Mouse (Mus musculus): ENCODE data around the gene Manba. TPM values are rescaled to one million over a fixed set of nuclear protein-coding genes. Genes with fewer than 3 reads are reported as not detected.

Manba gene
- polyA plus RNA-seq, 1 experiment from 2014 or later = 3.9 TPM

DNA sequence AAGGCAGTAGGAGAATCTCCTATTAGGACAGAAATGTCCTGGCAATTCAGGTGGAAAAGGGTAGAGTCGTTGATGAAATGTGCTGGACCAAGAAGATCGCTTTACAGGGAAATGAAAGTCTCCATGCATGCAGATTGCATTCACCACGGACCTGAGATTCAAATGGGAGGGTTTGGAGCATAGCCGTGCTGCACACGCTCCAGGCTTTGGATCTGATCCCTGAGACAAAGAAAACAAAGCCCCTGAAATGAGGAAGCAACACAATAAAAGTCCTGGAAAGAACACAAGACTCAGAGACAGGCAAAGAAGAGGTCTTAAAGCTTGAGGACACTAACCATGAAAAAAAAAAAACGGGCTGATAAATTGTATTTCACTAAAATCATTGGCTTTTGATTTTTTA is 69.8 kb downstream of the Manba start:
- H3K4me1 ChIP-seq = no peaks in the 10 kb centered on the region
- H3K4me3 ChIP-seq = no peak overlapping the region
- no peaks in the 10 kb centered on the region for H3K27me3 ChIP-seq (ENCODE audit: low read depth, poor library complexity, severe bottlenecking)
- DNase-seq (ENCODE audit: low spot score) = no peak
- 66% methylated on average over 6 of the region's 6 CpGs for WGBS
- H3K36me3 ChIP-seq = no peaks in the 10 kb centered on the region
- H3K27ac ChIP-seq (replicated peaks) = no peak overlapping the region
- H3K9me3 ChIP-seq (replicated peaks) = no peaks in the 10 kb centered on the region

DNA sequence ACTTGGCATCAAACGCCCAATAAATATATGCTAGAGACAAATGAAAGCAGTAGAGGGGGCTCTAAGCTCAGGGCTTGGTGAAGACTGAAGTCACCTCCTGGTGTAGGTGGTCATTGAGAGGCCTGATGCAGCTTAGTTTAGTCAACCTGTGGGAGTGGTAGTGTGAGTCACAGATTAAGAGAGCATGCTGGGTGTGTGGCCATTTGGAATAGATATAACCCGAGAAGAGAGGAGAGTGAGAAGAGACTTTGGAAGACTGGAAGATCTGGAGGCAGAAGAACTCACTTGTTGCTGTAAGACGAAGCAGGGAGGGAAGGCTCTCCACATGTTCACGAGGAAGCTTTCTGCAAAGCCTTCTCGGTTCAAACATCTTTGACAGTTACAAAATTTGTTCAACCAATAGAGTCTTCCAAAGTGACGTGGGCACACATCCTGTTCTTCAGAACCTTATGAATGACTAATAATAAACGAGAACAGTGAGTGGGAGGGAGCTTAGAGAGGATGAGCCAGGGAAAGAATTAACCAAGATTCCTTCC is 70.7 kb downstream of the Manba start:
- no peaks in the 10 kb centered on the region for H3K9me3 ChIP-seq (replicated peaks)
- WGBS = 83% methylated on average over 7 of the region's 7 CpGs
- H3K4me1 ChIP-seq = no peaks in the 10 kb centered on the region
- no peak overlapping the region for H3K4me3 ChIP-seq
- no peak for DNase-seq (ENCODE audit: low spot score)
- H3K27ac ChIP-seq (replicated peaks) = no peak overlapping the region
- H3K36me3 ChIP-seq = no peaks in the 10 kb centered on the region
- H3K27me3 ChIP-seq (ENCODE audit: low read depth, poor library complexity, severe bottlenecking) = no peaks in the 10 kb centered on the region

DNA sequence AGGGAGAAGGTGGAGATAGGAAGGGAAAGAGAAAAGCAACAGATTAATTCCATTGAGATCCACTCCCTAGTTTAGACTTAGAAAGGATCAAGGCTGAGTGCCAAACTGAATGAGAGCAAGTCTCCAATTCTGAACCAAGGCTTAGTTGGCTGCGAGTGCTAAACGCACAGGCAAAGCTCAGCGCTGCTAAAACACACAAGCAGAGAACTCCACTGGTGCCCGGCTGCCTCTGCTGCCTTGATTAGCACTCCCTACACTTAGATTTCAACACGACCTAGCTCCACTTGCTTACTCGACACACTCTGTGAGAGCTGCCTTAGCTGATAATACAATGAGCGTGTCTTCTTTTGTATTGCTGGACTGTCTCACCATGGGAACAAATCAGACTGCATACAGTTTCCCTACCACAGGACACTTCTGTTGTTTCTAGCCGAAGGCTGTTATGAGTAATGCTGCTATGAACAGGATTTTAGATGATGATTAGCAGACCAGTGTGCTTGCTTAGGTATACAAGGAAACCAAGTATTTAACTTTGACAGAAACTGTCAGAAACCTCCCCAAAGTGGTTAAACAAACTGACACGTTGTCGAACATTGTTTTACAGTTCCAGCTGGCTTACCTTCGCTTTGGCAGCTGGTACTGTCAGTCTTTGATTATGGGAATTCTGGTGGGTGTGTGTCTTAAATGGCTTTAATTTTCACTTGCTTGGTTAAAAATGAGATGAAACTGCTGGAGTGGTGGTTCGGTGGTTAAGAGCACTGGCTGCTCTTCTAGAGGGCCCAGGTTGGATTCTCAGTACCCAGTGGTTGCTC is 71.6 kb downstream of the Manba start:
- H3K27ac ChIP-seq (replicated peaks) = no peak overlapping the region
- no peaks in the 10 kb centered on the region for H3K36me3 ChIP-seq
- H3K9me3 ChIP-seq (replicated peaks) = no peaks in the 10 kb centered on the region
- DNase-seq (ENCODE audit: low spot score) = no peak
- no peaks in the 10 kb centered on the region for H3K4me1 ChIP-seq
- no peaks in the 10 kb centered on the region for H3K27me3 ChIP-seq (ENCODE audit: low read depth, poor library complexity, severe bottlenecking)
- H3K4me3 ChIP-seq = no peak overlapping the region
- 85% methylated on average over 12 of the region's 12 CpGs for WGBS

DNA sequence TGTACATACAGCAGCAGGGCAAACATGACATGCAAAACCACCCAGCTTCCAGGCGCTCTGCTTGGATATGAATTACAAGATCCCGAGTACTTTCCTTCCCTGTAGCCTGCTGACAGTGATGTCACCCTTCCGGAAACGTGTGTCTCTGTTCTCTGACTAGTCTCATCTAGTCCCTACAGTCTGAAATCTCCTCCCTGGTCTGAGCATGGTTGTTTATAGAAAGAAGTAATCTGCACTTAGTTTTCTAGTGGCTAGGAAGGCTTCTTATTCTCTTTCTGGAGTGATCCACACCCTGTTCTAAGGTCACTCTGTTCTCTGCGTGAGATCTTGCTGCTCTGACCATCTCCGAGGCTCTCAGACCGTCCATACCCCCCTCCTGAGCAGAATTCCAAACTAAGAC is 76.6 kb downstream of the Manba start:
- Histone ChIP-seq H3K27ac (replicated peaks) (no peak overlapping the region), H3K4me1 (no peaks in the 10 kb centered on the region), H3K4me3 (no peak overlapping the region), H3K36me3 (no peaks in the 10 kb centered on the region), H3K27me3 (ENCODE audit: low read depth, poor library complexity, severe bottlenecking) (no peaks in the 10 kb centered on the region), H3K9me3 (replicated peaks) (no peaks in the 10 kb centered on the region)
- DNase-seq (ENCODE audit: low spot score) = no peak
- 82% methylated on average over 7 of the region's 7 CpGs for WGBS

DNA sequence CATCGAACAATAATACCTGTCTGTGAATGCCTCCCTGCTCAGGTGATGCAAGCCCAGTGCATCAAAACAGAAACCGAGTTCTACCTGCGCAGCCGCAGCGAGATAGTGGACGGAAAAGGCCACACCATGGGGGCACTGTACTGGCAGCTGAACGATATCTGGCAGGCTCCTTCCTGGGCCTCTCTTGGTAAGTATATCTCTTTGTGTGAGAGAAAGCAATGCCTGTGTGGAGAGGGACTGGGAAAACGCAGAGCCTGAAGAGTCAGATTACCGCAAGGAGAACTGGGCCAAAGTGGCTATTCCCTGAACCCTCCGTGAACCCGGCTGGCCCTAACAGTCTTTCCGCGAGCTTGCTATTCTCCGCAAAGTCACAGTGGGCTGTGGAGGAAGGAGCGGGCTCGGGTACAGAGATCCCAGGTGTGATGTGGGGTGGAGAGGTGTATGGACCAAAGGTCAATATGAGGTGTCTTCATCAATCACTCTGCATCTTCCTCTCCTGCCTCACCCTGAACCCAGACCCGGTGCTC is 77.8 kb downstream of the Manba start:
- Histone ChIP-seq H3K27ac (replicated peaks) (no peak overlapping the region), H3K4me3 (no peak overlapping the region), H3K27me3 (ENCODE audit: low read depth, poor library complexity, severe bottlenecking) (no peaks in the 10 kb centered on the region), H3K4me1 (no peaks in the 10 kb centered on the region), H3K9me3 (replicated peaks) (no peaks in the 10 kb centered on the region), H3K36me3 (no peaks in the 10 kb centered on the region)
- 92% methylated on average over 17 of the region's 17 CpGs for WGBS
- no peak for DNase-seq (ENCODE audit: low spot score)

DNA sequence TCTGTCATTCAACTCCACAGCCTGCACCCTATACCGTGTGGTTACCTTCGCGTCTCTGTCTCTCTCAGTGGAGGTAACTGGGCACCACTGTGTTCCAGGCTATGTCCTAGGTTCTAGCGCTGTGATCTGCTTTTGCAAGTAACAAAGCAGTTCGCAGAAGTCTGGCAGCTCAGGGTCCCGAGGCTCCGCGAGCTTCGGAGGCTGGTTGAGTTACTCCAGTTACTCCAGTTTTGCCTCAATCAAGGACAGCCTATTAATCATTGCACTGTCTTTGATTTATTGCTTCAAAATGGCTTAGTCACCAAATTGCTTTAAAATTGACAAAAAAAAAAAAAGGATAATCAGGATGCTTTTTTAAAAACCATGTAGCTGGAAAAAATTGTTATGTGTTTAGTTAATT is 79.3 kb downstream of the Manba start:
- 95% methylated on average over 9 of the region's 9 CpGs for WGBS
- Histone ChIP-seq H3K27me3 (ENCODE audit: low read depth, poor library complexity, severe bottlenecking) (no peaks in the 10 kb centered on the region), H3K4me1 (no peaks in the 10 kb centered on the region), H3K9me3 (replicated peaks) (no peaks in the 10 kb centered on the region), H3K27ac (replicated peaks) (no peak overlapping the region), H3K4me3 (no peak overlapping the region), H3K36me3 (no peaks in the 10 kb centered on the region)
- no peak for DNase-seq (ENCODE audit: low spot score)

DNA sequence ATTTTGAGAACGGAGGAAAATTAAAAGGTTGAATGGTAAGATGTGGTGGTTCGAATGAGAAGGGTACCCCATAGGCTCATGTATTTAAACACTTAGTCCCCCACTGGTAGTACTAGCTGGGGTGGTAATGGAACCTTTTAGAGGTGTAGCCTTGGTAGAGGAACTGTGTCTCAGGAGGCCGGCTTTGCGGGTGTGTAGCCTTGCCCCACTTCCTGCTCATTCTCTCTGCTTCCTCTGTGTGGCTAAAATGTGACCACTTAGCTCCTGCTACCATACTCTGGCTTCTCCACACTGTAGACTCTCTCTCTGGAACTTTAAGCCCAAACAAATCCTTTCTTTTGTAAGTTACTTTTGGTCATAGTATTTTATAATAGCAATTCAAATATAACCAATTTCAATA is 79.9 kb downstream of the Manba start:
- Histone ChIP-seq H3K4me3 (no peak overlapping the region), H3K4me1 (no peaks in the 10 kb centered on the region), H3K36me3 (no peaks in the 10 kb centered on the region), H3K9me3 (replicated peaks) (no peaks in the 10 kb centered on the region), H3K27me3 (ENCODE audit: low read depth, poor library complexity, severe bottlenecking) (no peaks in the 10 kb centered on the region), H3K27ac (replicated peaks) (no peak overlapping the region)
- DNase-seq (ENCODE audit: low spot score) = no peak
- WGBS = 93% methylated on average over 4 of the region's 4 CpGs

DNA sequence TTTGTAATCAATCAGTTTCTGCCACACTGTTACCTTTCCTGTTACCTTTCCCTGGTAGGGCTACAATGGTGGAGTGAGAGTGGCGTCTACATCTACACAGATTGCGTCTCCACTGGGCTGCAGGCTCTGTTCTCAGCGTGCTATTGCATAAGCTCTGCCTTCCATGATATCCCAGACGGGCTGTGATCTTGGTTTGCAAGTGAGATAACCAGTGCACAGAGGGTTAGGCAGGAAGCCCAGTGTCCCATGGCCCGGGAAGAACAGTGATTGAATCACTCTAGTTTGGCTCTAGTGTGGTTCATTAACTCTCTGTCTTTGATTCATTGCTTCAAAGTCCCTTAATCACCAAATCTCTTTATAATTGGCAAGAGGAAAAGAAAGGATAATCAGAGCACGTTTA is 82.5 kb downstream of the Manba start:
- H3K9me3 ChIP-seq (replicated peaks) = no peaks in the 10 kb centered on the region
- H3K36me3 ChIP-seq = no peaks in the 10 kb centered on the region
- 82% methylated on average over 6 of the region's 6 CpGs for WGBS

DNA sequence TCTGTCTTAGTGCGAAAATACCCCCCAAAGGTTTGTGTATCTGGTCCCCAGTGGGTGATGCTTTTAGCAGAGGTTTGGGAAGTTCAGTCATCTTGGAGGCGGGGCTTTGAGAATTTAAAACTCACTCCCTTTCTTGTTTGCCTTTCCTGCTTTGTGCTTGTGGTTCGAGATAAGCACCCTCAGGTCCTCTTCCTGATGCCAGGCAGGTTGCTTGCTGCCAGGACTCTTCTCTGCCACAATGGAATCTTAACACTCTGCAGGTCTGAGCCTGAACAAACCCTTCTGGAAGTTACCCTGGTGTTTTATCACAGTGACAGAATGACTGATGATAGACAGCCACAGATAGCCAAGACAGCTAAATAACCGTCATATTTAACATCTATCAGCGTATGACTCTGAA is 83.2 kb downstream of the Manba start:
- DNase-seq (ENCODE audit: low spot score) = no peak
- no peak overlapping the region for H3K27ac ChIP-seq (replicated peaks)
- H3K4me1 ChIP-seq = no peaks in the 10 kb centered on the region
- 76% methylated on average over 5 of the region's 5 CpGs for WGBS
- H3K9me3 ChIP-seq (replicated peaks) = no peaks in the 10 kb centered on the region
- no peaks in the 10 kb centered on the region for H3K36me3 ChIP-seq
- no peak overlapping the region for H3K4me3 ChIP-seq
- H3K27me3 ChIP-seq (ENCODE audit: low read depth, poor library complexity, severe bottlenecking) = no peaks in the 10 kb centered on the region

More for the DNA sequence above, 82.5 kb downstream of the Manba start:
- Histone ChIP-seq H3K27ac (replicated peaks) (no peak overlapping the region), H3K4me1 (no peaks in the 10 kb centered on the region), H3K27me3 (ENCODE audit: low read depth, poor library complexity, severe bottlenecking) (no peaks in the 10 kb centered on the region), H3K4me3 (no peak overlapping the region)
- DNase-seq (ENCODE audit: low spot score) = no peak

DNA sequence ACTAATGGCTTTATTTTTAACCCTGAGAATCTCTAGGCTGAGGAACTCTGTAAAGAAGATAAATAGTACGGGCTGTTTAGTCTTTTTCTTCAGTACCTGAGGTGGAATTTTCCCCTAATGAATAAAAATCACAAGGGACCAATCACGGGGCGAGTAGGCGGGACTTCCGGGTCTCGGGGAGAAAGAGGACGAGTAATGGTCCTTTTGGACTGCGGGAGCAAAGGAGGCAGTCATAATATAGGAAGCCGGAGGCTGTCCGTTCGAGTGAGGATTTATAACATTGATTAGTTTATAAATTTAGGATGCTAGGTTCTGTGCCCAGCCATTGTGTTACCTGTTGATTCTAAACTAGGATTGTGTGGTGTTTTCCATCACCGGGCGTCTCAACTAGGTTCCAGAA is 86.1 kb downstream of the Manba start:
- Histone ChIP-seq H3K27me3 (ENCODE audit: low read depth, poor library complexity, severe bottlenecking) (no peaks in the 10 kb centered on the region), H3K9me3 (replicated peaks) (no peaks in the 10 kb centered on the region), H3K36me3 (no peaks in the 10 kb centered on the region), H3K4me1 (no peaks in the 10 kb centered on the region), H3K4me3 (peak overlapping the region; percentile 23; the same call in 1 of the 2 replicates), H3K27ac (replicated peaks) (no peak overlapping the region)
- no peak for DNase-seq (ENCODE audit: low spot score)
- 64% methylated on average over 13 of the region's 13 CpGs for WGBS

DNA sequence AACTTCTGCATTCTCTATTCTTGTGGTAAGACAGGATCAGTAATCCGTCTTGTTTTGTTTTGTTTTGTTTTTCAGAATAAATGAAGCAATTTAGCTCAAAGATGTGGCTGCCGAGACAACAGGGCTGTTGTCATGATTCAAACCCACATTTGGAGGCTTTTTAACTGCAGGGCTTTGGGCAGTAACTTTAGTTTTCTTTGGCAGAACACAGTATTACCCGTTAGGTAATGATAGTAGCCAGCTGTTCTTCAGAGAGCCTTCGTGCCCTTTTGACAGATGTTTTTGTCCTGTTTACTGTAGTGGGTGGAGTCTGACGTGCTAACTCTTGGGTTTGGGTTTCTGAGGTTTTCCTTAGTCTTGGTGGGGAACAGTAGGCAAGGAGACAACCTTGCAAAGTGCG is 87.6 kb downstream of the Manba start:
- Histone ChIP-seq H3K4me1 (no peaks in the 10 kb centered on the region), H3K27me3 (ENCODE audit: low read depth, poor library complexity, severe bottlenecking) (no peaks in the 10 kb centered on the region), H3K9me3 (replicated peaks) (no peaks in the 10 kb centered on the region), H3K36me3 (no peaks in the 10 kb centered on the region), H3K27ac (replicated peaks) (no peak overlapping the region), H3K4me3 (no peak overlapping the region)
- WGBS = 83% methylated on average over 6 of the region's 6 CpGs
- no peak for DNase-seq (ENCODE audit: low spot score)

DNA sequence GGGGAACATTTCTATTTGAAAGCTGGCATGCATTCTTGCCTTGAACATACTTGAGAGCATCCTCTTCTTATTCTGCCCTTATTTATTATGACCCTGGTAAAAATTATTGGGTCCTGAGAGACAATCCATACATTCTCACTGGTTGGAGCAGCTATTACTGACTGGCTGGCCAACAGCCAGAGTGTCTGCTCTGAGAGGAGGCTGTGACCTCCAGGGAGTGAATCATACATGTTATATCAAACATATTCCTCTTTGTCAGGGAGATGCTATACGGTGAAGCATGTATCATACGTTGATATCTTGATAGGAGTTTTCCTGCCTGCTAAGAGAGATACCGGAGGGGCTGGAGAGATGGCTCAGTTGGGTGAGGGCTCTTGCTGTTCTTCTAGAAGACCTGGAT is 89.7 kb downstream of the Manba start:
- 94% methylated on average over 3 of the region's 3 CpGs for WGBS
- no peaks in the 10 kb centered on the region for H3K4me1 ChIP-seq
- H3K36me3 ChIP-seq = no peaks in the 10 kb centered on the region
- H3K27ac ChIP-seq (replicated peaks) = no peak overlapping the region
- H3K27me3 ChIP-seq (ENCODE audit: low read depth, poor library complexity, severe bottlenecking) = no peaks in the 10 kb centered on the region
- no peak overlapping the region for H3K4me3 ChIP-seq
- no peak for DNase-seq (ENCODE audit: low spot score)
- H3K9me3 ChIP-seq (replicated peaks) = no peaks in the 10 kb centered on the region

DNA sequence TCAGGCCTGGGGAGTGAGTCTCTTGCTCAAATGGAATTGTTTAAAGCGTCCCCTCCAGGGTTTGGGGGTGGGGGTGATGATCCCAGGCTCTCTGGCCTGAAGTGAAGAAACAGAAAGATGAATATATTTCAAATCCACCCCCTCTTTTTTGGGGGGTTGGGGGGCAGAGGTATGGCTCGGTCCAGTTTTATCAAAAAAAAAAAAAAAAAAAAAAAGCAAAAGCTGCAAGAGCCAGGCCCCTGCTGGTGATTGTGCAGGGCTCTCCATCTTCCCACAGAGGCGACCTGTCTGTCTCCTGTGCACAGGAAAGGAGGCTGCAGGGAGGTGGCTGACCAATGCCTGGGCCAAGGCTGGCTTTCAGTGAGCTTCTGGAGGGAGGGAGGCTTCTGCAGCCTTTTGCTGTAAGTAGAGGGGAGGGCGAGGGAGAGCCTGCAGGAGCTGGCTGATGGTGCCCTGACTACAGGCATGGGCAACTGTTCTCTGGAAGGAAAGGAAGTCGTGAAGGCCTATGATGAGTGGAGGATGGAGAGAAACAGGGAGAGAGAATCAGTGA is 93.3 kb downstream of the Manba start:
- no peaks in the 10 kb centered on the region for H3K27me3 ChIP-seq (ENCODE audit: low read depth, poor library complexity, severe bottlenecking)
- WGBS = 55% methylated on average over 5 of the region's 5 CpGs
- H3K27ac ChIP-seq (replicated peaks) = no peak overlapping the region
- no peaks in the 10 kb centered on the region for H3K9me3 ChIP-seq (replicated peaks)
- H3K4me3 ChIP-seq = no peak overlapping the region
- no peaks in the 10 kb centered on the region for H3K36me3 ChIP-seq
- H3K4me1 ChIP-seq = peaks cover 10% of the 10 kb centered on the region
- DNase-seq (ENCODE audit: low spot score) = no peak
